Mouse (Mus musculus): ENCODE data around the gene Chkb.

DNA sequence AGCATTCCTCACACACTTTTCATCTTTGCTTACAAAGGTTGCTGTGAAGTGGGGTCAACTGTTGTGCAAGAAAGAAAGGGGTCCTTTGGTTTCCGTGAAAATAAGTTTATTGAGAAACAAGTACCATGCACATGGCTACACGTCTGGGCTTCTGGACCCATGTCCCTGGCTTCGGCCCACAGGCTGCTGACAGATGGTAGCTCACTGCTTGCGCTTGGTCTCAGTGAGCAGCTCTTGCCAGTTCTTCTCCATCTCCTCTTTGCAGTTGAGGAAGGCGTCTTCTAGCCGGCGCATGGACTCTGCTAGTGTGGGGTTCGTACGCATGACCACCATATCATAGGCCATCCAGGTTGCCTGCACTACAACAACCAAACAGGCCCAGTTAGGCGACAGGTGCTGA lies 39.6 kb downstream of the Chkb start:
- TF ChIP-seq CTCF (IDR thresholded peaks at IDR 0.05; ENCODE audit: borderline replicate concordance, insufficient read depth, low read depth, low read length): no peak
- TF ChIP-seq POLR2A (IDR thresholded peaks at IDR 0.05; ENCODE audit: borderline replicate concordance, insufficient read depth, low read length): no peak

Measured in cerebellum, adult 2 months (tissue).